Mouse (Mus musculus): ENCODE measurements around the gene Hist1h2ag.

Gene Hist1h2ag

GRCm38 (mm10) chr13:22019934-22020835 lies 22.6 kb downstream of the Hist1h2ag start:
- in situ Hi-C loops (cut with MseI, MboI): loop anchor here (5.0 to 10.0 kb wide), 4 partner anchors 45 to 165 kb away; no protein-coding TSS in a partner anchor

- in situ Hi-C loops (cut with MseI, MboI): no loop called here
These were observed 27.0 kb downstream of the Hist1h2ag start for GRCm38 (mm10) chr13:22015479-22016450.

- in situ Hi-C loops (cut with MseI, MboI): no loop called here
These were observed 28.3 kb downstream of the Hist1h2ag start for GRCm38 (mm10) chr13:22014411-22014845.

- in situ Hi-C loops (cut with MseI, MboI): no loop called here
These were observed 29.0 kb downstream of the Hist1h2ag start for GRCm38 (mm10) chr13:22013716-22014115.

- in situ Hi-C loops (cut with MseI, MboI): no loop called here
These were observed 33.1 kb downstream of the Hist1h2ag start, which contains the start of gene Prss16 for GRCm38 (mm10) chr13:22009642-22010041. TSS of gene Prss16 (minus strand) at chr13:22009742.

GRCm38 (mm10) chr13:22008707-22009106 lies 34.0 kb downstream of the Hist1h2ag start:
- in situ Hi-C loops (cut with MseI, MboI): no loop called here

GRCm38 (mm10) chr13:22007872-22008271 lies 34.9 kb downstream of the Hist1h2ag start:
- in situ Hi-C loops (cut with MseI, MboI): no loop called here

GRCm38 (mm10) chr13:22007121-22007510 lies 35.6 kb downstream of the Hist1h2ag start:
- in situ Hi-C loops (cut with MseI, MboI): no loop called here

GRCm38 (mm10) chr13:22006334-22007120 lies 36.2 kb downstream of the Hist1h2ag start:
- in situ Hi-C loops (cut with MseI, MboI): no loop called here

- in situ Hi-C loops (cut with MseI, MboI): no loop called here
These were observed 37.0 kb downstream of the Hist1h2ag start for GRCm38 (mm10) chr13:22005605-22006333.

GRCm38 (mm10) chr13:22001823-22002222 lies 40.9 kb downstream of the Hist1h2ag start:
- in situ Hi-C loops (cut with MseI, MboI): no loop called here

GRCm38 (mm10) chr13:22001346-22001745 lies 41.4 kb downstream of the Hist1h2ag start:
- in situ Hi-C loops (cut with MseI, MboI): no loop called here

- in situ Hi-C loops (cut with MseI, MboI): no loop called here
These were observed 43.6 kb downstream of the Hist1h2ag start for GRCm38 (mm10) chr13:21999147-21999546.

GRCm38 (mm10) chr13:21998412-21998811 lies 44.3 kb downstream of the Hist1h2ag start:
- in situ Hi-C loops (cut with MseI, MboI): no loop called here

GRCm38 (mm10) chr13:21997821-21998220 lies 44.9 kb downstream of the Hist1h2ag start:
- in situ Hi-C loops (cut with MseI, MboI): no loop called here

- in situ Hi-C loops (cut with MseI, MboI): no loop called here
These were observed 45.4 kb downstream of the Hist1h2ag start for GRCm38 (mm10) chr13:21997201-21997820.

GRCm38 (mm10) chr13:21996840-21997185 lies 45.9 kb downstream of the Hist1h2ag start:
- in situ Hi-C loops (cut with MseI, MboI): no loop called here

GRCm38 (mm10) chr13:21996101-21996839 lies 46.5 kb downstream of the Hist1h2ag start:
- in situ Hi-C loops (cut with MseI, MboI): no loop called here

GRCm38 (mm10) chr13:21995331-21995914 lies 47.3 kb downstream of the Hist1h2ag start:
- in situ Hi-C loops (cut with MseI, MboI): no loop called here
